Mouse (Mus musculus) bone marrow, adult 2 months (tissue): Measurements from ENCODE around the gene Chst12. TPM values are rescaled to one million over a fixed set of nuclear protein-coding genes. Genes with fewer than 3 reads are reported as not detected.
A peak's percentile ranks its signal among the peaks of the same experiment; 100 is the strongest.
"Not testable (repeated sequence)": the region's sequence is repeated elsewhere in the genome, so short reads cannot be mapped to it uniquely, and the experiment has no call there.

Source experiments
- H3K27ac ChIP-seq: fragments of 200-500 bp; 2 replicates; pipeline ENCODE4 v1.5.1; 2012; ENCODE audit warnings: low read depth, mild to moderate bottlenecking, control low read depth, inconsistent platforms, low read length; ENCODE audit not compliant: control insufficient read depth, poor library complexity, insufficient read depth
- H3K4me1 ChIP-seq: fragments of 200-500 bp; 2 replicates; pipeline ENCODE4 v1.6.1; 2011; ENCODE audit warnings: low read length; ENCODE audit not compliant: control insufficient read depth, insufficient read depth
- H3K4me3 ChIP-seq: fragments of 200-500 bp; replicated peaks from 2 replicates; pipeline ENCODE3; 2011; ENCODE audit warnings: mild to moderate bottlenecking, low read depth, low read length, control low read depth; ENCODE audit not compliant: control insufficient read depth
- CTCF ChIP-seq: fragments of 200-500 bp; IDR thresholded peaks from 2 replicates; pipeline ENCODE4 v1.5.1; 2011; ENCODE audit warnings: low read length, control low read depth; ENCODE audit not compliant: control insufficient read depth, insufficient read depth
- POLR2A ChIP-seq: fragments of 200-500 bp; IDR thresholded peaks from 2 replicates; pipeline ENCODE4 v1.6.1; 2011; ENCODE audit warnings: low read depth, mild to moderate bottlenecking, control low read depth, low read length, borderline replicate concordance; ENCODE audit not compliant: control insufficient read depth
- WGBS: fragments of 180-500 bp; shearing (Covaris S2); methylation state at CpG from one replicate; pipeline ENCODE4 v1.1.7; 2018; 5-methylcytosine and 5-hydroxymethylcytosine counted together
- polyA plus RNA-seq: library from polyadenylated mRNA; stranded (reverse); fragments of >200 nt; gene quantifications from 2 replicates; pipeline ENCODE4 v1.2.4, GENCODE M21; 2011; ENCODE audit warnings: low replicate concordance; ENCODE audit not compliant: missing spikeins, insufficient read depth, insufficient read length

Gene Chst12
- polyA plus RNA-seq: 13.2 and 25.2 TPM in 2 replicates

DNA sequence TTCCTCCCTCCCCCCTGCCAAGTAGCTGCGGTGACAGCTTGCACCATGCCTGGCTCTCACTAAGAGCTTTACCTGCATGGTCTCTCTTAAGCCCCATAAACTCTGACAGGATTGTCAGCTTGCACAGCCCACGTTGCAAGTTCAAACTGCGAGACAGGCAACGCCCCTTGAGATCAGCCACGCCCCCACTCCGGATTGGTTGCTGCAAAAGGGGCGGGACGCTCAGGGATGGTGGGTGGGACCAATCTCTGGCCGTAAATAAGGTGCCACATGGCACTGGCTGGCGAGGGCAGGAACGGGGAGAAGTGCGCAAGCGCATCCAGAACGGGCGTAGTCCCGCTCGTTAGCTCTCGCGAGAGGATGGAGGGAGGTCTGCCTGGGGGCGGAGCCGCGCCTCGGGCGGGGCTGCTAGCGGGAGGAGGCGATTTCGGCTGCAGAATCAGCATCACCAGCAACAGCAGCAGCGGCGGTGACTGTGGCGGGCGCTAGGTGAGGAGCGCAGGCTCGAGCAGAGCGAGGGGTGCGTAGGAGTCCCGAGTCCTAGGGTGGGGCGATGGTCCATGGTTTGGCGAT, at the start of gene Chst12:
Chst12 (plus strand) TSS at position 343 of the 573 bp plus-strand sequence.
- Histone ChIP-seq H3K27ac (peak within 1 kb of the TSS; percentile 94), H3K4me1 (peaks cover 16% of the 10 kb centered on the region), H3K4me3 (peak within 1 kb of the TSS; percentile 79)
- under 1% methylated on average over 38 of the region's 38 CpGs for WGBS
- peak; percentile 11; the same call in 1 of the 2 replicates for TF ChIP-seq CTCF
- peak; percentile 95; the same call in 1 of the 2 replicates for TF ChIP-seq POLR2A

- H3K27ac ChIP-seq: no peak overlapping the region
- no peaks in the 10 kb centered on the region for H3K4me1 ChIP-seq
- TF ChIP-seq CTCF (no peak), POLR2A (no peak)
- WGBS: 76% methylated on average over 3 of the region's 3 CpGs
- no peak overlapping the region for H3K4me3 ChIP-seq
These were observed 43.9 kb upstream of the Chst12 start for GRCm38 (mm10) chr5:140461476-140461875.

DNA sequence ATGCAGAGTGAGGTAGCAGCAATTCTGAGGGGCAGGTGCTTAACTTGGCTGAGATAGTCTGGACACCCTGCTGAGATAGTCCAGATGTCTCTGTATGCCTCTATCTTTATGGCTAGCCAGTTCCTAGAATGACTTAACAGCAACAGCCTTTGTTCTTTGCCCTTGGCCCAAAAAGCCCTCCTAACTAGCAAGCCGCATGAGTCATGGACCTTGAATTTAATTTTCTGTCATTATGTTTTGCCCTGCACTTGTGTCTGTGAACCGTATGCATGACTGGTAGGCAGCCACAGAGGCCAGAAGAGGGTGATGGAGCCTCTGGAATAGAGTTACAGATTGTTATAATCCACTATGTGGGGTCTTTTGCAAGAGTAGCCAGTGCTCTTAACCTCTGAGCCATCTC, 42.2 kb upstream of the Chst12 start:
- H3K4me3 ChIP-seq, H3K4me1 ChIP-seq, H3K27ac ChIP-seq: not testable (repeated sequence)
- WGBS: 83% methylated on average over 2 of the region's 2 CpGs

- H3K27ac ChIP-seq: no peak overlapping the region
- TF ChIP-seq POLR2A: no peak
- no peaks in the 10 kb centered on the region for H3K4me1 ChIP-seq
- no peak overlapping the region for H3K4me3 ChIP-seq
- 77% methylated on average over 2 of the region's 2 CpGs for WGBS
These were observed 40.4 kb upstream of the Chst12 start for GRCm38 (mm10) chr5:140464943-140465342.

- H3K4me1 ChIP-seq: no peaks in the 10 kb centered on the region
- TF ChIP-seq POLR2A (no peak), CTCF (peak; percentile 76)
- no peak overlapping the region for H3K4me3 ChIP-seq
- 75% methylated on average over 3 of the region's 3 CpGs for WGBS
- H3K27ac ChIP-seq: no peak overlapping the region
These were observed 33.0 kb upstream of the Chst12 start for GRCm38 (mm10) chr5:140472336-140472735.

- Histone ChIP-seq H3K4me3 (no peak overlapping the region), H3K4me1 (no peaks in the 10 kb centered on the region), H3K27ac (no peak overlapping the region)
- TF ChIP-seq CTCF (no peak), POLR2A (no peak)
- WGBS: 67% methylated on average over 4 of the region's 4 CpGs
These were observed 23.9 kb upstream of the Chst12 start for GRCm38 (mm10) chr5:140481458-140481857.

DNA sequence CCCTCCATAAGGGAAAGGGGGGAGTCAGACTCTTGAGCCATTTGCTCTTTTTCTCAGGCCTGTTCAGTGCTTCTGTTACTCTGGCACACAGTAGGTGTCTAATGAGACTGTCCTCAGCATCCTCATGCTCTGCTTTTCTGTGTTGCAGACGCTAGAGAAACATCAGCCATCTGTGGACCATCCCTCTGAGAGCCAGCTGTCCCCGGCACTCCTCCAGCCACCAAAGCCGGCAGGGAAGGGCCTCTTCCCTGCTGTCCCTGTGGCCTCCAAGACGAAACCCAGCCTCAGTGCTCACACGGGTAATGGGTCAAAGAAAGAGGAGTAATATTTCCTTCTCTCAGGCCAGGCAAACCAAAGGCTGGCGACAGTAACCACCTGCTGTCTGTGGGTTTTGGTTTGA, 14.2 kb upstream of the Chst12 start:
- Histone ChIP-seq H3K4me1 (no peaks in the 10 kb centered on the region), H3K27ac (no peak overlapping the region), H3K4me3 (no peak overlapping the region)
- TF ChIP-seq POLR2A (no peak), CTCF (no peak)
- 73% methylated on average over 6 of the region's 6 CpGs for WGBS

- Histone ChIP-seq H3K4me1 (no peaks in the 10 kb centered on the region), H3K4me3 (no peak overlapping the region), H3K27ac (no peak overlapping the region)
- whole genome bisulfite sequencing: 70% methylated on average over 11 of the region's 11 CpGs
- TF ChIP-seq CTCF: no peak
- no peak for TF ChIP-seq POLR2A
These were observed 12.6 kb upstream of the Chst12 start for GRCm38 (mm10) chr5:140492684-140493233.

DNA sequence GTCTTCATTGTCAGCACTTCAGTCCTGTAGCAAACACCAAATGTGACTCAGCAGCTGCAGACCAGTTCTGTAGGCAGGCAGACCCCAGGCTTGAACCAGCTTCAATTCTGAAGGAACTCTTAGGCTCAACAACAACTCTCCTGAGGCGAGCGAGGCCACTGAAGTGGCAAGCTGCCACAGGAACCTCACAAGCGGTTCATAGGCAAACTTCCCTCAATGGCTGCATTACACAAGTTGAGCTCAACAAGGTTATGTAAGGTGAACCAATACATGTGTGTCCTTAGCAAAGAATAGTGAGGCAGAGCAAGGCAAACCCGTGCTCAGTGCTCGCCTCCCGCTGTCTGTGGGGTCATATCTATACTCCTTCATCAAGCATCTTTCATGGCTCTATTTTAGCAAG, 7.2 kb upstream of the Chst12 start:
- 21% methylated on average over 6 of the region's 6 CpGs for WGBS
- Histone ChIP-seq H3K4me3 (no peak overlapping the region), H3K4me1 (peaks cover under 1% of the 10 kb centered on the region; the same call in 1 of the 2 replicates), H3K27ac (peak overlapping the region; percentile 28; the same call in 1 of the 2 replicates)
- TF ChIP-seq CTCF (no peak), POLR2A (no peak)
